Mouse (Mus musculus): ENCODE results near the gene Ubald1. TPM values are rescaled to one million over a fixed set of nuclear protein-coding genes. Genes with fewer than 3 reads are reported as not detected.

Ubald1 gene
- polyA plus RNA-seq, 2 experiments, result 5.4 to 9.0 TPM

- Histone ChIP-seq H3K27ac (no peak within 1 kb of the TSS), H3K36me3 (replicated peaks; ENCODE audit: control insufficient read depth, insufficient read depth, low read depth) (no peaks in the 10 kb centered on the region), H3K4me1 (replicated peaks; ENCODE audit: control insufficient read depth in 2 of 2, insufficient read depth in 2 of 2, low read length in 1 of 2) (peaks cover 3 to 5% of the 10 kb centered on the region in 2 experiments; a peak in 3 of 4 replicates), H3K9ac (replicated peaks) (no peak within 1 kb of the TSS), H3K9me3 (ENCODE audit: control insufficient read depth, low read length) (no peaks in the 10 kb centered on the region), H3K27me3 (ENCODE audit: control insufficient read depth, insufficient read depth, low read length) (no peaks in the 10 kb centered on the region), H3K4me2 (ENCODE audit: low read depth) (no peak within 1 kb of the TSS), H3K4me3 (ENCODE audit: insufficient read depth in 1 of 2, low read depth in 2 of 2, low read length in 2 of 2) (no peak within 1 kb of the TSS)
- ATAC-seq (ENCODE audit: insufficient read depth) (no peak), DNase-seq (ENCODE audit: low read depth in 3 of 3, low spot score in 3 of 3) (no peak)
- TF ChIP-seq CTCF (IDR thresholded peaks at IDR 0.05; ENCODE audit: low read depth), result no peak
- TF ChIP-seq EP300 (IDR thresholded peaks at IDR 0.05; ENCODE audit: low read depth), result no peak
- WGBS (ENCODE audit: insufficient replicate concordance), result 64% methylated on average over 3 of the region's 3 CpGs
Observed at GRCm38 (mm10) chr16:4835191-4835590, 44.9 kb downstream of the Ubald1 start, which contains the start of gene 4930562C15Rik. 4930562C15Rik (plus strand) TSS chr16:4835416.

DNA sequence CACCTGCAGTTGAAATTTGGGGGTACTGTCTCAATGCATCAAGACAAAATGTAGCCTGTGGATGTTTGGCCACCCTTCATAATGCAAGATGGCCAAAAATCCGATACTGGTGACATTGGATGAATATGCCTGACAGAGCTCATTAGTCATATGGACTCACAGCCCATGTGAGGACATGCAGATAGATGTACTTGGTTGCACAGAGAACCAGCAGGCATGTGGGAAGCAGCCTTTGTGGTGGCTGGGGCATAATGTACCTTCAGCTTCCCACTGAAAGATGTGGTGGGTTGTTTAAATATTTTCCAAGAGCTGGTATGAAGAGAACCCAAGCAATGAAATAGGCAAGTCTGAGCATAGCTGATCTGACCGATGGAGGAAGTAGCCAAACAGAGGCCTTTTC lies 46.3 kb downstream of the Ubald1 start:
- no peak overlapping the region for H3K9ac ChIP-seq (replicated peaks)
- H3K27me3 ChIP-seq (ENCODE audit: control insufficient read depth, insufficient read depth, low read length), result no peaks in the 10 kb centered on the region
- DNase-seq (ENCODE audit: low read depth in 3 of 3, low spot score in 3 of 3), result no peak
- no peak overlapping the region for H3K27ac ChIP-seq
- H3K4me3 ChIP-seq (ENCODE audit: insufficient read depth in 1 of 2, low read depth in 2 of 2, low read length in 2 of 2), result no peak overlapping the region
- TF ChIP-seq CTCF (IDR thresholded peaks at IDR 0.05; ENCODE audit: low read depth), result no peak
- TF ChIP-seq EP300 (IDR thresholded peaks at IDR 0.05; ENCODE audit: low read depth), result no peak
- no peaks in the 10 kb centered on the region for H3K36me3 ChIP-seq (replicated peaks; ENCODE audit: control insufficient read depth, insufficient read depth, low read depth)
- H3K4me1 ChIP-seq (replicated peaks; ENCODE audit: control insufficient read depth in 2 of 2, insufficient read depth in 2 of 2, low read length in 1 of 2), result peaks cover 3 to 7% of the 10 kb centered on the region in 2 experiments
- ATAC-seq (ENCODE audit: insufficient read depth), result no peak
- no peaks in the 10 kb centered on the region for H3K9me3 ChIP-seq (ENCODE audit: control insufficient read depth, low read length)
- H3K4me2 ChIP-seq (ENCODE audit: low read depth), result no peak overlapping the region
- 50% methylated on average over 2 of the region's 2 CpGs for WGBS (ENCODE audit: insufficient replicate concordance)

GRCm38 (mm10) chr16:4831650-4832419 lies 48.3 kb downstream of the Ubald1 start:
- DNase-seq (ENCODE audit: low read depth in 3 of 3, low spot score in 3 of 3), result no peak
- peak overlapping the region; percentile 24; the same call in 1 of the 2 replicates for H3K4me2 ChIP-seq (ENCODE audit: low read depth)
- H3K36me3 ChIP-seq (replicated peaks; ENCODE audit: control insufficient read depth, insufficient read depth, low read depth), result no peaks in the 10 kb centered on the region
- H3K27me3 ChIP-seq (ENCODE audit: control insufficient read depth, insufficient read depth, low read length), result no peaks in the 10 kb centered on the region
- peaks cover 3 to 10% of the 10 kb centered on the region in 2 experiments for H3K4me1 ChIP-seq (replicated peaks; ENCODE audit: control insufficient read depth in 2 of 2, insufficient read depth in 2 of 2, low read length in 1 of 2)
- H3K27ac ChIP-seq, result no peak overlapping the region
- peak; percentile 57; the same call in 1 of the 2 replicates for ATAC-seq (ENCODE audit: insufficient read depth)
- TF ChIP-seq EP300 (IDR thresholded peaks at IDR 0.05; ENCODE audit: low read depth) (peak; percentile 26; the same call in 1 of the 2 replicates), CTCF (IDR thresholded peaks at IDR 0.05; ENCODE audit: low read depth) (peak; percentile 38)
- 39% methylated on average over 15 of the region's 15 CpGs for WGBS (ENCODE audit: insufficient replicate concordance)
- no peak overlapping the region for H3K4me3 ChIP-seq (ENCODE audit: insufficient read depth in 1 of 2, low read depth in 2 of 2, low read length in 2 of 2)
- no peaks in the 10 kb centered on the region for H3K9me3 ChIP-seq (ENCODE audit: control insufficient read depth, low read length)
- H3K9ac ChIP-seq (replicated peaks), result no peak overlapping the region

- no peak for DNase-seq (ENCODE audit: low read depth in 3 of 3, low spot score in 3 of 3)
- Histone ChIP-seq H3K9ac (replicated peaks) (no peak overlapping the region), H3K27ac (no peak overlapping the region), H3K4me1 (replicated peaks; ENCODE audit: control insufficient read depth in 2 of 2, insufficient read depth in 2 of 2, low read length in 1 of 2) (peaks cover 3 to 10% of the 10 kb centered on the region in 2 experiments), H3K36me3 (replicated peaks; ENCODE audit: control insufficient read depth, insufficient read depth, low read depth) (no peaks in the 10 kb centered on the region), H3K9me3 (ENCODE audit: control insufficient read depth, low read length) (no peaks in the 10 kb centered on the region), H3K4me2 (ENCODE audit: low read depth) (no peak overlapping the region), H3K27me3 (ENCODE audit: control insufficient read depth, insufficient read depth, low read length) (no peaks in the 10 kb centered on the region), H3K4me3 (ENCODE audit: insufficient read depth in 1 of 2, low read depth in 2 of 2, low read length in 2 of 2) (no peak overlapping the region)
- no peak for TF ChIP-seq EP300 (IDR thresholded peaks at IDR 0.05; ENCODE audit: low read depth)
- no peak for TF ChIP-seq CTCF (IDR thresholded peaks at IDR 0.05; ENCODE audit: low read depth)
- WGBS (ENCODE audit: insufficient replicate concordance), result 58% methylated on average over 6 of the region's 6 CpGs
- ATAC-seq (ENCODE audit: insufficient read depth), result no peak
Observed at GRCm38 (mm10) chr16:4829271-4829900, 50.7 kb downstream of the Ubald1 start.

GRCm38 (mm10) chr16:4827639-4828038 lies 52.5 kb downstream of the Ubald1 start:
- no peak for DNase-seq (ENCODE audit: low read depth in 3 of 3, low spot score in 3 of 3)
- Histone ChIP-seq H3K27me3 (ENCODE audit: control insufficient read depth, insufficient read depth, low read length) (no peaks in the 10 kb centered on the region), H3K4me3 (ENCODE audit: insufficient read depth in 1 of 2, low read depth in 2 of 2, low read length in 2 of 2) (no peak overlapping the region), H3K9ac (replicated peaks) (no peak overlapping the region), H3K27ac (no peak overlapping the region), H3K36me3 (replicated peaks; ENCODE audit: control insufficient read depth, insufficient read depth, low read depth) (no peaks in the 10 kb centered on the region), H3K4me2 (ENCODE audit: low read depth) (no peak overlapping the region), H3K9me3 (ENCODE audit: control insufficient read depth, low read length) (no peaks in the 10 kb centered on the region), H3K4me1 (replicated peaks; ENCODE audit: control insufficient read depth in 2 of 2, insufficient read depth in 2 of 2, low read length in 1 of 2) (peaks cover 3 to 10% of the 10 kb centered on the region in 2 experiments)
- ATAC-seq (ENCODE audit: insufficient read depth), result no peak
- 78% methylated on average over 5 of the region's 5 CpGs for WGBS (ENCODE audit: insufficient replicate concordance)
- TF ChIP-seq CTCF (IDR thresholded peaks at IDR 0.05; ENCODE audit: low read depth) (no peak), EP300 (IDR thresholded peaks at IDR 0.05; ENCODE audit: low read depth) (no peak)

Other genes starting within 250 kb of the Ubald1 start
- gene Vasn, start 240.4 kb downstream of the Ubald1 start, polyA plus RNA-seq (2012; rRNA removed), result 2.5 and 2.9 TPM in 2 replicates
- 1.2 TPM in 2 replicates for gene Vasn, start 240.4 kb downstream of the Ubald1 start, polyA plus RNA-seq (2014; fragmentation: Nextera tagmentation; extraction: Ambion mirVana)
- gene Dnaja3, start 240.3 kb downstream of the Ubald1 start, polyA plus RNA-seq (2012; rRNA removed), result 13.6 and 18.8 TPM in 2 replicates
- 34.1 and 37.3 TPM in 2 replicates for gene Dnaja3, start 240.3 kb downstream of the Ubald1 start, polyA plus RNA-seq (2014; fragmentation: Nextera tagmentation; extraction: Ambion mirVana)
- 9.7 and 10.4 TPM in 2 replicates for gene Coro7, start 200.5 kb downstream of the Ubald1 start, polyA plus RNA-seq (2012; rRNA removed)
- gene Coro7, start 200.5 kb downstream of the Ubald1 start, polyA plus RNA-seq (2014; fragmentation: Nextera tagmentation; extraction: Ambion mirVana), result 5.1 and 5.2 TPM in 2 replicates
- 27.0 and 36.6 TPM in 2 replicates for gene Nmral1, start 161.0 kb downstream of the Ubald1 start, polyA plus RNA-seq (2012; rRNA removed)
- 45.2 and 48.2 TPM in 2 replicates for gene Nmral1, start 161.0 kb downstream of the Ubald1 start, polyA plus RNA-seq (2014; fragmentation: Nextera tagmentation; extraction: Ambion mirVana)
- 13.9 and 20.8 TPM in 2 replicates for gene Hmox2, start 154.0 kb downstream of the Ubald1 start, polyA plus RNA-seq (2012; rRNA removed)
- 36.5 and 37.4 TPM in 2 replicates for gene Hmox2, start 154.0 kb downstream of the Ubald1 start, polyA plus RNA-seq (2014; fragmentation: Nextera tagmentation; extraction: Ambion mirVana)
- 10.0 and 11.9 TPM in 2 replicates for gene Cdip1, start 90.0 kb downstream of the Ubald1 start, polyA plus RNA-seq (2012; rRNA removed)
- gene Cdip1, start 90.0 kb downstream of the Ubald1 start, polyA plus RNA-seq (2014; fragmentation: Nextera tagmentation; extraction: Ambion mirVana), result 11.3 and 13.3 TPM in 2 replicates
- gene 4930562C15Rik, start 44.9 kb downstream of the Ubald1 start, polyA plus RNA-seq (2012; rRNA removed), result not detected in 2 replicates
- gene 4930562C15Rik, start 44.9 kb downstream of the Ubald1 start, polyA plus RNA-seq (2014; fragmentation: Nextera tagmentation; extraction: Ambion mirVana), result not detected in 2 replicates
- gene Mgrn1, start 5.9 kb upstream of the Ubald1 start, polyA plus RNA-seq (2012; rRNA removed), result 15.7 and 16.3 TPM in 2 replicates
- 17.6 and 18.0 TPM in 2 replicates for gene Mgrn1, start 5.9 kb upstream of the Ubald1 start, polyA plus RNA-seq (2014; fragmentation: Nextera tagmentation; extraction: Ambion mirVana)
- gene Nudt16l1, start 58.4 kb upstream of the Ubald1 start, polyA plus RNA-seq (2012; rRNA removed), result 28.8 and 33.0 TPM in 2 replicates
- gene Nudt16l1, start 58.4 kb upstream of the Ubald1 start, polyA plus RNA-seq (2014; fragmentation: Nextera tagmentation; extraction: Ambion mirVana), result 51.8 and 52.1 TPM in 2 replicates
- 12.8 and 16.2 TPM in 2 replicates for gene Anks3, start 83.9 kb upstream of the Ubald1 start, polyA plus RNA-seq (2012; rRNA removed)
- 9.9 and 10.2 TPM in 2 replicates for gene Anks3, start 83.9 kb upstream of the Ubald1 start, polyA plus RNA-seq (2014; fragmentation: Nextera tagmentation; extraction: Ambion mirVana)
- 0.02 TPM in 1 of 2 replicates, not detected in the other for gene Sept12, start 117.5 kb upstream of the Ubald1 start, polyA plus RNA-seq (2012; rRNA removed)
- not detected in 2 replicates for gene Sept12, start 117.5 kb upstream of the Ubald1 start, polyA plus RNA-seq (2014; fragmentation: Nextera tagmentation; extraction: Ambion mirVana)
- 9.1 and 9.7 TPM in 2 replicates for gene Smim22, start 127.0 kb upstream of the Ubald1 start, polyA plus RNA-seq (2012; rRNA removed)
- gene Smim22, start 127.0 kb upstream of the Ubald1 start, polyA plus RNA-seq (2014; fragmentation: Nextera tagmentation; extraction: Ambion mirVana), result 4.5 and 7.8 TPM in 2 replicates
- 35.8 and 45.7 TPM in 2 replicates for gene Rogdi, start 133.2 kb upstream of the Ubald1 start, polyA plus RNA-seq (2012; rRNA removed)
- 39.3 and 42.0 TPM in 2 replicates for gene Rogdi, start 133.2 kb upstream of the Ubald1 start, polyA plus RNA-seq (2014; fragmentation: Nextera tagmentation; extraction: Ambion mirVana)
- gene Glyr1, start 169.5 kb upstream of the Ubald1 start, polyA plus RNA-seq (2012; rRNA removed), result 23.9 and 26.4 TPM in 2 replicates
- 21.7 and 26.3 TPM in 2 replicates for gene Glyr1, start 169.5 kb upstream of the Ubald1 start, polyA plus RNA-seq (2014; fragmentation: Nextera tagmentation; extraction: Ambion mirVana)
- 10.6 and 11.5 TPM in 2 replicates for gene Ubn1, start 169.7 kb upstream of the Ubald1 start, polyA plus RNA-seq (2012; rRNA removed)
- 8.9 and 10.3 TPM in 2 replicates for gene Ubn1, start 169.7 kb upstream of the Ubald1 start, polyA plus RNA-seq (2014; fragmentation: Nextera tagmentation; extraction: Ambion mirVana)

Data from liver, embryonic 14.5 days (tissue).